Mouse (Mus musculus): ENCODE measurements around the gene Ppp1r15b. TPM values are rescaled to one million over a fixed set of nuclear protein-coding genes. Genes with fewer than 3 reads are reported as not detected.
A peak's percentile ranks its signal among the peaks of the same experiment; 100 is the strongest.

The Ppp1r15b gene
- polyA plus RNA-seq, 1 experiment from 2014 or later, result 54.4 TPM

- 50% methylated on average over 16 of the region's 16 CpGs for WGBS
Measured at GRCm38 (mm10) chr1:133183141-133183925, 52.4 kb downstream of the Ppp1r15b start.

GRCm38 (mm10) chr1:133187948-133188680 is 57.2 kb downstream of the Ppp1r15b start:
- DNase-seq (ENCODE audit: low spot score), result no peak
- H3K27ac ChIP-seq (ENCODE audit: low read depth), result no peak overlapping the region

More at GRCm38 (mm10) chr1:133183141-133183925, 52.4 kb downstream of the Ppp1r15b start:
- Histone ChIP-seq H3K27me3 (replicated peaks; ENCODE audit: control insufficient read depth, insufficient read depth, low read length) (peaks cover 11% of the 10 kb centered on the region; the same call in 1 of the 2 replicates), H3K4me1 (replicated peaks; ENCODE audit: control insufficient read depth, insufficient read depth, low read length) (peaks cover 15% of the 10 kb centered on the region), H3K36me3 (ENCODE audit: control insufficient read depth, insufficient read depth, low read length) (no peaks in the 10 kb centered on the region), H3K4me2 (ENCODE audit: low read length) (peak overlapping the region; percentile 68), H3K4me3 (ENCODE audit: low read depth, low read length) (no peak overlapping the region), H3K9me3 (ENCODE audit: control insufficient read depth, low read length) (no peaks in the 10 kb centered on the region), H3K27ac (ENCODE audit: low read depth) (peak overlapping the region; percentile 1; the same call in 1 of the 2 replicates), H3K9ac (ENCODE audit: low read length) (no peak overlapping the region)
- ATAC-seq (replicated peaks; ENCODE audit: low FRiP score, low TSS enrichment, low read depth) (no peak), DNase-seq (ENCODE audit: low spot score) (no peak)

GRCm38 (mm10) chr1:133188719-133189118 is 57.8 kb downstream of the Ppp1r15b start:
- Histone ChIP-seq H3K4me3 (ENCODE audit: low read depth, low read length) (no peak overlapping the region), H3K4me2 (ENCODE audit: low read length) (no peak overlapping the region), H3K27ac (ENCODE audit: low read depth) (no peak overlapping the region), H3K9ac (ENCODE audit: low read length) (no peak overlapping the region), H3K36me3 (ENCODE audit: control insufficient read depth, insufficient read depth, low read length) (no peaks in the 10 kb centered on the region), H3K9me3 (ENCODE audit: control insufficient read depth, low read length) (no peaks in the 10 kb centered on the region), H3K4me1 (replicated peaks; ENCODE audit: control insufficient read depth, insufficient read depth, low read length) (no peaks in the 10 kb centered on the region), H3K27me3 (replicated peaks; ENCODE audit: control insufficient read depth, insufficient read depth, low read length) (no peaks in the 10 kb centered on the region)
- DNase-seq (ENCODE audit: low spot score) (no peak), ATAC-seq (replicated peaks; ENCODE audit: low FRiP score, low TSS enrichment, low read depth) (no peak)
- 88% methylated on average over 8 of the region's 8 CpGs for WGBS

More at GRCm38 (mm10) chr1:133187948-133188680, 57.2 kb downstream of the Ppp1r15b start:
- H3K9me3 ChIP-seq (ENCODE audit: control insufficient read depth, low read length), result no peaks in the 10 kb centered on the region
- H3K4me1 ChIP-seq (replicated peaks; ENCODE audit: control insufficient read depth, insufficient read depth, low read length), result no peaks in the 10 kb centered on the region
- H3K9ac ChIP-seq (ENCODE audit: low read length), result no peak overlapping the region
- no peak for ATAC-seq (replicated peaks; ENCODE audit: low FRiP score, low TSS enrichment, low read depth)
- no peaks in the 10 kb centered on the region for H3K36me3 ChIP-seq (ENCODE audit: control insufficient read depth, insufficient read depth, low read length)
- H3K27me3 ChIP-seq (replicated peaks; ENCODE audit: control insufficient read depth, insufficient read depth, low read length), result peaks cover 2% of the 10 kb centered on the region; the same call in 1 of the 2 replicates
- no peak overlapping the region for H3K4me3 ChIP-seq (ENCODE audit: low read depth, low read length)
- no peak overlapping the region for H3K4me2 ChIP-seq (ENCODE audit: low read length)
- 33% methylated on average over 4 of the region's 4 CpGs for WGBS

Other genes with a start within 250 kb of the Ppp1r15b start
- gene Mdm4, start 100.6 kb upstream of the Ppp1r15b start, polyA plus RNA-seq (2014; fragmentation: Nextera tagmentation; extraction: Ambion mirVana), result 49.7 TPM in 2 replicates
- gene Pik3c2b, start 85.5 kb upstream of the Ppp1r15b start, polyA plus RNA-seq (2014; fragmentation: Nextera tagmentation; extraction: Ambion mirVana), result 9.8 and 11.4 TPM in 2 replicates
- gene Plekha6, start 33.1 kb downstream of the Ppp1r15b start, polyA plus RNA-seq (2014; fragmentation: Nextera tagmentation; extraction: Ambion mirVana), result 15.9 TPM in 2 replicates
- gene Golt1a, start 178.7 kb downstream of the Ppp1r15b start, polyA plus RNA-seq (2014; fragmentation: Nextera tagmentation; extraction: Ambion mirVana), result 5.0 and 12.8 TPM in 2 replicates
- not detected in 2 replicates for gene Kiss1, start 190.7 kb downstream of the Ppp1r15b start, polyA plus RNA-seq (2014; fragmentation: Nextera tagmentation; extraction: Ambion mirVana)
- 0.51 and 1.4 TPM in 2 replicates for gene Ren1, start 219.4 kb downstream of the Ppp1r15b start, polyA plus RNA-seq (2014; fragmentation: Nextera tagmentation; extraction: Ambion mirVana)
- gene Etnk2, start 232.4 kb downstream of the Ppp1r15b start, polyA plus RNA-seq (2014; fragmentation: Nextera tagmentation; extraction: Ambion mirVana), result 3.7 and 4.6 TPM in 2 replicates

All from intestine, embryonic 14.5 days (tissue).